Mouse (Mus musculus): ENCODE results near the gene Zfyve19. TPM values are rescaled to one million over a fixed set of nuclear protein-coding genes. Genes with fewer than 3 reads are reported as not detected.
A peak's percentile ranks its signal among the peaks of the same experiment; 100 is the strongest.

Gene Zfyve19
- polyA plus RNA-seq, 1 experiment from 2014 or later, result 61.7 TPM

GRCm38 (mm10) chr2:119172446-119172845 lies 36.0 kb upstream of the Zfyve19 start:
- peaks cover 11% of the 10 kb centered on the region for H3K36me3 ChIP-seq (replicated peaks; ENCODE audit: control insufficient read depth, insufficient read depth)
- H3K27me3 ChIP-seq (ENCODE audit: control insufficient read depth, insufficient read depth, low read length), result peaks cover 8% of the 10 kb centered on the region
- WGBS, result 81% methylated on average over 7 of the region's 7 CpGs
- H3K4me3 ChIP-seq (replicated peaks; ENCODE audit: low read length), result no peak overlapping the region
- 0 out of 2 replicates have a peak overlapping the region, but pooled peaks have one; percentile 0 for H3K4me2 ChIP-seq (replicated peaks)
- no peak for DNase-seq (ENCODE audit: low spot score)
- H3K9me3 ChIP-seq (ENCODE audit: control insufficient read depth, low read length), result no peaks in the 10 kb centered on the region
- 0 out of 2 replicates have a peak overlapping the region, but pooled peaks have one; percentile 26 for H3K9ac ChIP-seq
- 0 out of 2 replicates have a peak overlapping the region, but pooled peaks have one; percentile 0 for H3K27ac ChIP-seq
- no peak; the same call in 1 of the 2 replicates for ATAC-seq (ENCODE audit: low FRiP score)
- H3K4me1 ChIP-seq (replicated peaks; ENCODE audit: control insufficient read depth, insufficient read depth, low read length), result peaks cover 18% of the 10 kb centered on the region

- peaks cover 2% of the 10 kb centered on the region; the same call in 1 of the 2 replicates for H3K27me3 ChIP-seq (ENCODE audit: control insufficient read depth, insufficient read depth, low read length)
- no peaks in the 10 kb centered on the region for H3K9me3 ChIP-seq (ENCODE audit: control insufficient read depth, low read length)
- WGBS, result 29% methylated on average over 13 of the region's 13 CpGs
- 0 out of 2 replicates have a peak overlapping the region, but pooled peaks have one; percentile 26 for H3K9ac ChIP-seq
- ATAC-seq (ENCODE audit: low FRiP score) (peak; percentile 41; the same call in 1 of the 2 replicates), DNase-seq (ENCODE audit: low spot score) (peak; percentile 64)
- H3K27ac ChIP-seq, result 0 out of 2 replicates have a peak overlapping the region, but pooled peaks have one; percentile 0
- peaks cover 16% of the 10 kb centered on the region for H3K36me3 ChIP-seq (replicated peaks; ENCODE audit: control insufficient read depth, insufficient read depth)
- H3K4me3 ChIP-seq (replicated peaks; ENCODE audit: low read length), result no peak overlapping the region
- H3K4me2 ChIP-seq (replicated peaks), result 0 out of 2 replicates have a peak overlapping the region, but pooled peaks have one; percentile 0
- H3K4me1 ChIP-seq (replicated peaks; ENCODE audit: control insufficient read depth, insufficient read depth, low read length), result peaks cover 13% of the 10 kb centered on the region
Measured at GRCm38 (mm10) chr2:119172862-119173576, 35.4 kb upstream of the Zfyve19 start.

DNA sequence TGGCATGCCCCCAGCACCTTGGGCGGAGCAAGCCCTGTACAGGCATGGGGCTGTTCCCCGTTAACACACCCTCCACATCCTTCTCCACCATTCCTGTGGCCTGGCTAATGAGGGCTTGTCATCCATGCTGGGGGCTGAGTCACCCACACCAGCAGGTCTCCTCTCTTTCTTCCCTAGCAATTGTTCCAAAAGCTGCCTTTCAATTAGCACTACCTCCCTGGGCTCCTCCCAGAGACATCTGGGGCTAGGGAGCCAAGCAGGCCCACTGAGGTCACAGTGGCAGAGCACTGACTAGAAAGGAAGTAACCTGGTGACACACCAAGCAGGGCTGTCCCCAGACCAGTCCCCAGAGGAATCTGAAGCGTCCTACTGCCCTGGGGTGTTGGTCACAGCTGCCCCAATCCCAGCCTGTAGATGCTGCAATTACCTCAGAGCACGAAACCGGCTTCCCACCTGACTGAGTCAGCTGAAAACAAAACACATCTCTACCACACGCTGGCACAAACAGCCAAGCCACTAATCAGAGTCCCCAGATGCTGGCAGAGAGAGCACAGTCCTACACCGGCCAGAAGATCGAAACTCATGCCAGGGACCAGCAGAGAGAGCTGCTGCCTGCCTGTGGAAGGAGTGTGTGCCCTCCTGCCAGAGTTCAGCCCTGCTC lies 34.3 kb upstream of the Zfyve19 start, which contains the start of gene Gm14137:
Gene Gm14137, plus strand, starts transcription at position 519 of the 661 bp plus-strand sequence.
- H3K4me2 ChIP-seq (replicated peaks), result no peak within 1 kb of the TSS
- no peaks in the 10 kb centered on the region for H3K27me3 ChIP-seq (ENCODE audit: control insufficient read depth, insufficient read depth, low read length)
- H3K9ac ChIP-seq, result no peak within 1 kb of the TSS
- ATAC-seq (ENCODE audit: low FRiP score), result peak; percentile 38; the same call in 1 of the 2 replicates
- no peak within 1 kb of the TSS for H3K4me3 ChIP-seq (replicated peaks; ENCODE audit: low read length)
- DNase-seq (ENCODE audit: low spot score), result no peak
- no peaks in the 10 kb centered on the region for H3K9me3 ChIP-seq (ENCODE audit: control insufficient read depth, low read length)
- H3K27ac ChIP-seq, result no peak within 1 kb of the TSS
- WGBS, result 29% methylated on average over 8 of the region's 8 CpGs
- peaks cover 13% of the 10 kb centered on the region for H3K4me1 ChIP-seq (replicated peaks; ENCODE audit: control insufficient read depth, insufficient read depth, low read length)
- H3K36me3 ChIP-seq (replicated peaks; ENCODE audit: control insufficient read depth, insufficient read depth), result peaks cover 26% of the 10 kb centered on the region

- Histone ChIP-seq H3K27me3 (ENCODE audit: control insufficient read depth, insufficient read depth, low read length) (no peaks in the 10 kb centered on the region), H3K27ac (no peak overlapping the region), H3K4me1 (replicated peaks; ENCODE audit: control insufficient read depth, insufficient read depth, low read length) (peaks cover 13% of the 10 kb centered on the region), H3K9me3 (ENCODE audit: control insufficient read depth, low read length) (no peaks in the 10 kb centered on the region), H3K36me3 (replicated peaks; ENCODE audit: control insufficient read depth, insufficient read depth) (peaks cover 34% of the 10 kb centered on the region), H3K9ac (no peak overlapping the region), H3K4me2 (replicated peaks) (no peak overlapping the region), H3K4me3 (replicated peaks; ENCODE audit: low read length) (no peak overlapping the region)
- no peak for ATAC-seq (ENCODE audit: low FRiP score)
- no peak for DNase-seq (ENCODE audit: low spot score)
- WGBS, result 61% methylated on average over 14 of the region's 14 CpGs
Measured at GRCm38 (mm10) chr2:119174866-119175265, 33.6 kb upstream of the Zfyve19 start.

DNA sequence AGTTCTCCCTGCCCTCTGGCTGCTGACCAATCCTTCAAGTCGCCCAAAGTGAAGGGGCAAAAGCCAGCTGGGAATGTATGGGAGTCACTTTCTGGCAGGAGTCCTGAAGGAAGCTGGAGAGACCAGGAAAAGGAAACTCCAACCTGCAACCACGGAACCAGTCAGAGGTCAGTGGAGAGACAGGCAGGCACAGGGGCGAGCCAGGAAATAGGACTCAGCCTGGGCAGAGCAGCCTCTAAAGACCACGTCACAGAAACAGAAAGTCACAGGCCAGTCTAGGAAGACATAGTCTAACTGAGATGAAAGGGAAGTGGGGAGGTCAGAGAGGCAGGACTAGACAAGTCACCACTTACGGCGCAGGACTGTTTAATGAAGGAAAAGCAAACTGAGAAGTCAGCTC lies 32.8 kb upstream of the Zfyve19 start:
- no peak overlapping the region for H3K27ac ChIP-seq
- no peak overlapping the region for H3K4me2 ChIP-seq (replicated peaks)
- peaks cover 13% of the 10 kb centered on the region for H3K4me1 ChIP-seq (replicated peaks; ENCODE audit: control insufficient read depth, insufficient read depth, low read length)
- H3K9me3 ChIP-seq (ENCODE audit: control insufficient read depth, low read length), result no peaks in the 10 kb centered on the region
- H3K9ac ChIP-seq, result no peak overlapping the region
- 70% methylated on average over 6 of the region's 6 CpGs for WGBS
- ATAC-seq (ENCODE audit: low FRiP score) (no peak), DNase-seq (ENCODE audit: low spot score) (no peak)
- H3K27me3 ChIP-seq (ENCODE audit: control insufficient read depth, insufficient read depth, low read length), result no peaks in the 10 kb centered on the region
- H3K36me3 ChIP-seq (replicated peaks; ENCODE audit: control insufficient read depth, insufficient read depth), result peaks cover 40% of the 10 kb centered on the region
- no peak overlapping the region for H3K4me3 ChIP-seq (replicated peaks; ENCODE audit: low read length)

- WGBS, result 59% methylated on average over 3 of the region's 3 CpGs
- DNase-seq (ENCODE audit: low spot score), result no peak
- Histone ChIP-seq H3K36me3 (replicated peaks; ENCODE audit: control insufficient read depth, insufficient read depth) (peaks cover 46% of the 10 kb centered on the region), H3K4me1 (replicated peaks; ENCODE audit: control insufficient read depth, insufficient read depth, low read length) (peaks cover 13% of the 10 kb centered on the region), H3K4me2 (replicated peaks) (no peak overlapping the region), H3K9ac (no peak overlapping the region), H3K4me3 (replicated peaks; ENCODE audit: low read length) (no peak overlapping the region), H3K27ac (no peak overlapping the region), H3K9me3 (ENCODE audit: control insufficient read depth, low read length) (no peaks in the 10 kb centered on the region), H3K27me3 (ENCODE audit: control insufficient read depth, insufficient read depth, low read length) (no peaks in the 10 kb centered on the region)
- ATAC-seq (ENCODE audit: low FRiP score), result no peak
Measured at GRCm38 (mm10) chr2:119176761-119177160, 31.7 kb upstream of the Zfyve19 start.

DNA sequence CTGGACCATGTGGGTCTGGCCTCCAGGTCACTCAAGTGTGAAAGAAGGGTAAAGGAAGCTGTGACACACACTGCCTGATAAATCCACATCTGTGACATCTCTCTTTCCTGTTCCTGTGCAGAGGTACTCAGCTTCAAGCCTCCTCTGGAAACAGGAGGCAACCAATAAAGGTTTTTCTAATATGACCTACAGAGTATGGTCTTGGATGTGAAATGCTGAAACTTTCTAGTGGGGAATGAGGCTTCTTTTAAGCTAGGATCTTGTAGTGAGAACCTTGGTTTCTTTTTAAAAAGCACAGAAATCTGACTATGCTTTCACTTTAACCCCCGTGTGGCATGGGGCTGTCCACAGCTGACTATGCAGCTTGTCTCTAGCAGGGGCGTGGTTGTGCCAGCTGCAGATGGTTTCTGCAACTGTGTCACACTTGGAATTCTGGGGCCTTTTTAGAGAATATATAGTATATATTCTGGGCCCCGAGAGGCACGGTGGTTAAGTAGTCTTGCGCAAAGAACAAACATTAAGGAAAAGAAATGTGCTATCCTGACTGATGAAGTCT lies 31.0 kb upstream of the Zfyve19 start:
- H3K27me3 ChIP-seq (ENCODE audit: control insufficient read depth, insufficient read depth, low read length), result no peaks in the 10 kb centered on the region
- H3K27ac ChIP-seq, result no peak overlapping the region
- no peak overlapping the region for H3K9ac ChIP-seq
- DNase-seq (ENCODE audit: low spot score) (no peak), ATAC-seq (ENCODE audit: low FRiP score) (no peak)
- peaks cover 11% of the 10 kb centered on the region for H3K4me1 ChIP-seq (replicated peaks; ENCODE audit: control insufficient read depth, insufficient read depth, low read length)
- H3K4me2 ChIP-seq (replicated peaks), result no peak overlapping the region
- no peaks in the 10 kb centered on the region for H3K9me3 ChIP-seq (ENCODE audit: control insufficient read depth, low read length)
- WGBS, result 92% methylated on average over 5 of the region's 5 CpGs
- H3K36me3 ChIP-seq (replicated peaks; ENCODE audit: control insufficient read depth, insufficient read depth), result peaks cover 50% of the 10 kb centered on the region
- H3K4me3 ChIP-seq (replicated peaks; ENCODE audit: low read length), result no peak overlapping the region

DNA sequence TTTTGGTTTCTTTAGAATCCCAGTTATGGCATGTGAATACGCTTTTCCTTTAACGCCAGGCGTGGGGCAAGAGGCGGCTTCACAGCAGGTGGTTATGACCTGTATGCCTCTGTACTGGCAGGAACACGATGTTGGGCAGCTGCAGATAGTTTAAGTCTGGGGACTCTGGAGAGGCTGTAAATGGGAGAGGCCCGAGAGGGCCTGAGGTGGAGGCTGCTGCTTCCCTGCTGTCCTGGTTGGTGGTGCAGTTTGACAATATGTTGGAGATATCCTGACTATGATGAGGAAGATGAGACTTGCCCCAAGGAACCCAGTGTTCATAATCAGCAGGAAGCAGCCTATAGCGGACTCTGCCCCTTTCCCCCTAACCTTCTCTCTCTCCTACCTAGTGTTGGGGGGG lies 25.5 kb upstream of the Zfyve19 start:
- no peaks in the 10 kb centered on the region for H3K9me3 ChIP-seq (ENCODE audit: control insufficient read depth, low read length)
- 81% methylated on average over 7 of the region's 7 CpGs for WGBS
- H3K36me3 ChIP-seq (replicated peaks; ENCODE audit: control insufficient read depth, insufficient read depth), result peaks cover 67% of the 10 kb centered on the region
- no peak overlapping the region for H3K27ac ChIP-seq
- no peak overlapping the region for H3K9ac ChIP-seq
- H3K27me3 ChIP-seq (ENCODE audit: control insufficient read depth, insufficient read depth, low read length), result no peaks in the 10 kb centered on the region
- DNase-seq (ENCODE audit: low spot score), result no peak
- no peak for ATAC-seq (ENCODE audit: low FRiP score)
- no peaks in the 10 kb centered on the region for H3K4me1 ChIP-seq (replicated peaks; ENCODE audit: control insufficient read depth, insufficient read depth, low read length)
- H3K4me3 ChIP-seq (replicated peaks; ENCODE audit: low read length), result no peak overlapping the region
- no peak overlapping the region for H3K4me2 ChIP-seq (replicated peaks)
